Mouse (Mus musculus): Measurements from ENCODE around the gene Hist1h2bn. TPM values are rescaled to one million over a fixed set of nuclear protein-coding genes. Genes with fewer than 3 reads are reported as not detected.
A peak's percentile ranks its signal among the peaks of the same experiment; 100 is the strongest.
"Not testable (repeated sequence)": the region's sequence is repeated elsewhere in the genome, so short reads cannot be mapped to it uniquely, and the experiment has no call there.

Gene Hist1h2bn
- polyA plus RNA-seq, 1 experiment from 2014 or later: 1.8 TPM

DNA sequence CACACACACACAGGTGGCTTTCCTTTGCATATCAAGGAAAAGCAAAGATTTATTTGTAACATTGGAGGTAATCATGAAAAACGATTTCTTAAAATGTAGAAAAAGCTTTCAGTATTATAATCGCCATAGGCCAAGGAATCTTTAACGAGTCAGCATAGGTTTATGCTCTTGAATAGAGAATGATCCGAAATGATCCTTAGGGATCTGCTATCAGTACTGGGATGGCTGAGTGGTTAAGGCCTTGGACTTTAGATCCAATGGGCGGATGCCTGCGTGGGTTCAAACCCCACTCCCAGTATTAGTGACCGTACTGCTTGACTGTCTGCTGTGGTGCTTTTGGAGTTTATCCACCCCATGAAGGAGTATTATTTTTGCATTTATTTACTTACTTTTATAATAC, 41.7 kb downstream of the Hist1h2bn start:
- Histone ChIP-seq H3K27me3 (ENCODE audit: control insufficient read depth, insufficient read depth, low read length) (no peaks in the 10 kb centered on the region), H3K4me1 (ENCODE audit: control insufficient read depth, insufficient read depth, low read length) (no peaks in the 10 kb centered on the region), H3K36me3 (ENCODE audit: control insufficient read depth, insufficient read depth, low read length) (no peaks in the 10 kb centered on the region), H3K4me2 (ENCODE audit: low read depth, severe bottlenecking) (no peak overlapping the region), H3K27ac (replicated peaks; ENCODE audit: low read depth, low read length) (no peak overlapping the region), H3K9me3 (ENCODE audit: control insufficient read depth, low read length) (no peaks in the 10 kb centered on the region), H3K4me3 (ENCODE audit: low read depth, low read length) (no peak overlapping the region), H3K9ac (ENCODE audit: low read length) (no peak overlapping the region)
- DNase-seq (ENCODE audit: low spot score): no peak
- 91% methylated on average over 7 of the region's 7 CpGs for WGBS
- ATAC-seq (ENCODE audit: insufficient number of reproducible peaks, low FRiP score, low TSS enrichment, low read depth): no peak

DNA sequence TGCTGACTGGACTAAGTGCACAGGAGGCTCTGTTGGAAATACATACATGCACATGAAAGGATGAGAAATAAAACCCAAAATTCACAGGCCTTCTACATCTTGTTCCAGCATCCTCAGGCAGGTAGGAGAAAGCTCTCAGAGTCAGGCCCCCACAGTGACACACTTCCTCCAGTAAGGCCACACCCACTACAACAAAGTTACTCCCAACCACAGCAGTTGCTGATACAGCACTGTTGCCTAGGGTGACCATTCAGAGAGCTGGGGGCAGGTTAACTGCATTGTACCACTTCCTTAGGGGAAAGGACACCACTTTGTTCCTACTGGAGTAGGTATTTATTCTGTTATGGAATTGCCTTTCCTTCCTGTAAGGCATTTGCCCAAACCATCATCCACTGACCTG, 43.2 kb downstream of the Hist1h2bn start:
- DNase-seq (ENCODE audit: low spot score); H3K27me3 ChIP-seq (ENCODE audit: control insufficient read depth, insufficient read depth, low read length); H3K9ac ChIP-seq (ENCODE audit: low read length); H3K27ac ChIP-seq (replicated peaks; ENCODE audit: low read depth, low read length); ATAC-seq (ENCODE audit: insufficient number of reproducible peaks, low FRiP score, low TSS enrichment, low read depth); H3K4me3 ChIP-seq (ENCODE audit: low read depth, low read length); H3K36me3 ChIP-seq (ENCODE audit: control insufficient read depth, insufficient read depth, low read length); H3K9me3 ChIP-seq (ENCODE audit: control insufficient read depth, low read length); H3K4me2 ChIP-seq (ENCODE audit: low read depth, severe bottlenecking); H3K4me1 ChIP-seq (ENCODE audit: control insufficient read depth, insufficient read depth, low read length): not testable (repeated sequence)

DNA sequence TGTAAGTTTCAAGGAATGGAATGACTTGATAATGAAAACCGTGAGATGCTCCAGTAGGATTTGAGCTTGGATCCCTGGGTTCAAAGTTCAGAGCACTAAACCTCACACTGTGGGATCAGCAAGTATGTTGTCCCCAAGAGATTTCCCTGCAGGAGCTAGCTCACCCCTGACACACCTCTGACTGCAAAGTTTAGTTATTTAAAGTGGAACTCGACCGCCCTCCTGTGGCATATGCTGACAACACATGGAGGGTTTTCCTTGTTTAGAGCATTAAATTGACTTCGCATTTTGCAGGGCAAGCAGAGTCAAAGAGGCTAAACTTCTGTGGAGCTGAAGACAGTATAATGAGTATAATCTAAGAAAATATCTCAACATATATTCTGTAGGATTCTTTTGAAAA, 49.1 kb downstream of the Hist1h2bn start:
- ATAC-seq (ENCODE audit: insufficient number of reproducible peaks, low FRiP score, low TSS enrichment, low read depth): peak; percentile 78; the same call in 1 of the 2 replicates
- not testable (repeated sequence) for H3K9me3 ChIP-seq (ENCODE audit: control insufficient read depth, low read length); DNase-seq (ENCODE audit: low spot score); H3K27me3 ChIP-seq (ENCODE audit: control insufficient read depth, insufficient read depth, low read length); H3K4me1 ChIP-seq (ENCODE audit: control insufficient read depth, insufficient read depth, low read length); H3K9ac ChIP-seq (ENCODE audit: low read length); H3K36me3 ChIP-seq (ENCODE audit: control insufficient read depth, insufficient read depth, low read length); H3K4me2 ChIP-seq (ENCODE audit: low read depth, severe bottlenecking); H3K4me3 ChIP-seq (ENCODE audit: low read depth, low read length); H3K27ac ChIP-seq (replicated peaks; ENCODE audit: low read depth, low read length)
- no CpG with 5 or more reads among the region's 4 CpGs for WGBS

Small RNA genes within 50 kb of the gene (microRNA-seq; reads per million reads assigned to microRNA genes)
- gene Gm44346 (not detected), gene Gm44357 (not detected), gene Gm44367 (not detected), gene Gm44454 (not detected)

Other genes with a start within 250 kb of the Hist1h2bn start
- 9.6 and 13.1 TPM in 2 replicates for gene Zkscan8, start 223.0 kb upstream of the Hist1h2bn start, polyA plus RNA-seq (2014; fragmentation: Nextera tagmentation; extraction: Ambion mirVana)
- gene Olfr1366, start 211.3 kb upstream of the Hist1h2bn start, polyA plus RNA-seq (2014; fragmentation: Nextera tagmentation; extraction: Ambion mirVana): 0.09 and 0.21 TPM in 2 replicates
- gene Olfr1535, start 194.2 kb upstream of the Hist1h2bn start, polyA plus RNA-seq (2014; fragmentation: Nextera tagmentation; extraction: Ambion mirVana): 0.05 TPM in 1 of 2 replicates, not detected in the other
- gene Olfr1364, start 172.4 kb upstream of the Hist1h2bn start, polyA plus RNA-seq (2014; fragmentation: Nextera tagmentation; extraction: Ambion mirVana): not detected in 2 replicates
- gene Olfr1362, start 140.1 kb upstream of the Hist1h2bn start, polyA plus RNA-seq (2014; fragmentation: Nextera tagmentation; extraction: Ambion mirVana): not detected in 2 replicates
- gene Olfr11, start 111.6 kb upstream of the Hist1h2bn start, polyA plus RNA-seq (2014; fragmentation: Nextera tagmentation; extraction: Ambion mirVana): not detected in 2 replicates
- gene Olfr1361, start 90.7 kb upstream of the Hist1h2bn start, polyA plus RNA-seq (2014; fragmentation: Nextera tagmentation; extraction: Ambion mirVana): not detected in 2 replicates
- not detected in 2 replicates for gene Olfr1360, start 76.7 kb upstream of the Hist1h2bn start, polyA plus RNA-seq (2014; fragmentation: Nextera tagmentation; extraction: Ambion mirVana)
- gene Olfr1359, start 56.0 kb upstream of the Hist1h2bn start, polyA plus RNA-seq (2014; fragmentation: Nextera tagmentation; extraction: Ambion mirVana): not detected in 2 replicates
- gene Hist1h2bl, start 38.0 kb upstream of the Hist1h2bn start, polyA plus RNA-seq (2014; fragmentation: Nextera tagmentation; extraction: Ambion mirVana): 2.2 and 2.9 TPM in 2 replicates
- 16.9 and 20.4 TPM in 2 replicates for gene Hist1h2ai, start 37.7 kb upstream of the Hist1h2bn start, polyA plus RNA-seq (2014; fragmentation: Nextera tagmentation; extraction: Ambion mirVana)
- 13.2 and 15.5 TPM in 2 replicates for gene Hist1h3h, start 36.5 kb upstream of the Hist1h2bn start, polyA plus RNA-seq (2014; fragmentation: Nextera tagmentation; extraction: Ambion mirVana)
- 7.6 and 9.2 TPM in 2 replicates for gene Hist1h2bm, start 32.1 kb upstream of the Hist1h2bn start, polyA plus RNA-seq (2014; fragmentation: Nextera tagmentation; extraction: Ambion mirVana)
- gene Hist1h4j, start 19.1 kb upstream of the Hist1h2bn start, polyA plus RNA-seq (2014; fragmentation: Nextera tagmentation; extraction: Ambion mirVana): 1.1 and 1.7 TPM in 2 replicates
- 3.4 and 7.1 TPM in 2 replicates for gene Hist1h4k, start 3.6 kb upstream of the Hist1h2bn start, polyA plus RNA-seq (2014; fragmentation: Nextera tagmentation; extraction: Ambion mirVana)
- 6.1 and 9.4 TPM in 2 replicates for gene Hist1h2ak, start 296 bp upstream of the Hist1h2bn start, polyA plus RNA-seq (2014; fragmentation: Nextera tagmentation; extraction: Ambion mirVana)
- 20.0 and 21.2 TPM in 2 replicates for gene Hist1h1b, start 26.5 kb downstream of the Hist1h2bn start, polyA plus RNA-seq (2014; fragmentation: Nextera tagmentation; extraction: Ambion mirVana)
- gene Hist1h3i, start 29.2 kb downstream of the Hist1h2bn start, polyA plus RNA-seq (2014; fragmentation: Nextera tagmentation; extraction: Ambion mirVana): 294 and 298 TPM in 2 replicates
- gene Hist1h2an, start 33.1 kb downstream of the Hist1h2bn start, polyA plus RNA-seq (2014; fragmentation: Nextera tagmentation; extraction: Ambion mirVana): 7.5 and 10.7 TPM in 2 replicates
- gene Hist1h2bp, start 33.3 kb downstream of the Hist1h2bn start, polyA plus RNA-seq (2014; fragmentation: Nextera tagmentation; extraction: Ambion mirVana): 1.7 and 4.9 TPM in 2 replicates
- 21.3 and 25.2 TPM in 2 replicates for gene Hist1h2bq, start 56.1 kb downstream of the Hist1h2bn start, polyA plus RNA-seq (2014; fragmentation: Nextera tagmentation; extraction: Ambion mirVana)
- gene Hist1h2ao, start 56.3 kb downstream of the Hist1h2bn start, polyA plus RNA-seq (2014; fragmentation: Nextera tagmentation; extraction: Ambion mirVana): 2.5 and 3.6 TPM in 2 replicates
- not detected in 2 replicates for gene Hist1h4m, start 57.6 kb downstream of the Hist1h2bn start, polyA plus RNA-seq (2014; fragmentation: Nextera tagmentation; extraction: Ambion mirVana)
- gene Hist1h4n, start 78.1 kb downstream of the Hist1h2bn start, polyA plus RNA-seq (2014; fragmentation: Nextera tagmentation; extraction: Ambion mirVana): 11.8 and 15.0 TPM in 2 replicates
- 6,460 and 6,662 TPM in 2 replicates for gene Hist1h2ap, start 79.4 kb downstream of the Hist1h2bn start, polyA plus RNA-seq (2014; fragmentation: Nextera tagmentation; extraction: Ambion mirVana)
- gene Hist1h2br, start 79.6 kb downstream of the Hist1h2bn start, polyA plus RNA-seq (2014; fragmentation: Nextera tagmentation; extraction: Ambion mirVana): 21.5 and 24.2 TPM in 2 replicates
- gene Zfp184, start 191.0 kb downstream of the Hist1h2bn start, polyA plus RNA-seq (2014; fragmentation: Nextera tagmentation; extraction: Ambion mirVana): 26.9 and 28.8 TPM in 2 replicates
- gene Pom121l2, start 227.1 kb downstream of the Hist1h2bn start, polyA plus RNA-seq (2014; fragmentation: Nextera tagmentation; extraction: Ambion mirVana): 0.31 and 0.38 TPM in 2 replicates

All from limb, embryonic 11.5 days (tissue).